34 mouse cellular contexts compared by ENCODE assay signal in genomic region chrX:93300183-93300815, GRCm38 (mm10). TPM values are rescaled to one million over a fixed set of nuclear protein-coding genes. Genes with fewer than 3 reads are reported as not detected.
DNase-seq lines count a peak whose midpoint lies in the region; ATAC-seq lines count a peak whose summit lies in the region.
"Had no signal": no experiment of that assay in that cellular context is flagged by ENCODE, and none has a peak within 500 bp of the region (broad histone marks: within the 10 kb centered on the region; RNA-seq: fewer than 3 reads in every experiment).

No protein-coding gene starts in this region.

- H3K4me3 ChIP-seq in midbrain, embryonic 10.5 days = no peak overlapping the region
- no peak overlapping the region for H3K4me3 ChIP-seq in midbrain, embryonic 16.5 days (ENCODE audit: low read depth, low read length)
- H3K4me3 ChIP-seq in embryonic facial prominence, embryonic 10.5 days = no peak overlapping the region
- no peak overlapping the region for H3K4me3 ChIP-seq in forebrain, embryonic 11.5 days (ENCODE audit: low read depth, low read length)
- H3K4me3 ChIP-seq in forebrain, embryonic 16.5 days (replicated peaks; ENCODE audit: low read length) = no peak overlapping the region
- H3K4me3 ChIP-seq in heart, embryonic 11.5 days (ENCODE audit: low read depth, low read length) = no peak overlapping the region
- H3K4me3 ChIP-seq: embryonic facial prominence, embryonic 15.5 days; gastrocnemius, adult 2 months; intestine, embryonic 15.5 days; left cerebral cortex, adult 2 months; liver, embryonic 15.5 days; stomach, embryonic 15.5 days had no signal

- peak; percentile 13 for DNase-seq in midbrain, embryonic 10.5 days (ENCODE audit: low spot score)
- peak; percentile 16 for DNase-seq in embryonic facial prominence, embryonic 10.5 days (ENCODE audit: low spot score)
- peak; percentile 62 for DNase-seq in forebrain, embryonic 11.5 days (ENCODE audit: low spot score)
- DNase-seq: adrenal gland, adult 8-10 months; B cell, adult 2 months; cerebellum, adult 8-10 months; cerebellum, postnatal 25 days; gastrocnemius, adult 2 months; gastrocnemius, postnatal 36 days; heart, adult 18-20 months; heart, postnatal 4 days; kidney, adult 2 months; kidney, postnatal 36 days; lung, embryonic 14.5 days; lung, postnatal 14 days; thymus, postnatal 14 days had no signal

- no peaks in the 10 kb centered on the region for H3K36me3 ChIP-seq in midbrain, embryonic 10.5 days
- no peaks in the 10 kb centered on the region for H3K36me3 ChIP-seq in midbrain, embryonic 16.5 days (ENCODE audit: control insufficient read depth, insufficient read depth, low read length)
- H3K36me3 ChIP-seq in embryonic facial prominence, embryonic 10.5 days (replicated peaks) = no peaks in the 10 kb centered on the region
- H3K36me3 ChIP-seq in forebrain, embryonic 11.5 days (ENCODE audit: control insufficient read depth, insufficient read depth, low read length) = no peaks in the 10 kb centered on the region
- no peaks in the 10 kb centered on the region for H3K36me3 ChIP-seq in forebrain, embryonic 16.5 days (ENCODE audit: control insufficient read depth, insufficient read depth)
- H3K36me3 ChIP-seq in heart, embryonic 11.5 days (ENCODE audit: control insufficient read depth, insufficient read depth, low read length) = no peaks in the 10 kb centered on the region
- H3K36me3 ChIP-seq: embryonic facial prominence, embryonic 15.5 days; heart, embryonic 12.5 days; intestine, embryonic 15.5 days; limb, embryonic 12.5 days; liver, embryonic 15.5 days; stomach, embryonic 15.5 days had no signal

- H3K27me3 ChIP-seq in midbrain, embryonic 10.5 days (ENCODE audit: low read depth, poor library complexity, severe bottlenecking) = peaks cover 100% of the 10 kb centered on the region
- peaks cover 26% of the 10 kb centered on the region for H3K27me3 ChIP-seq in midbrain, embryonic 16.5 days (ENCODE audit: control insufficient read depth, insufficient read depth, low read depth, low read length)
- H3K27me3 ChIP-seq in embryonic facial prominence, embryonic 10.5 days (replicated peaks; ENCODE audit: low read depth, poor library complexity, severe bottlenecking) = peaks cover 99% of the 10 kb centered on the region
- peaks cover 2% of the 10 kb centered on the region for H3K27me3 ChIP-seq in forebrain, embryonic 11.5 days (ENCODE audit: control insufficient read depth, insufficient read depth, low read length)
- H3K27me3 ChIP-seq in forebrain, embryonic 16.5 days (replicated peaks; ENCODE audit: control insufficient read depth, insufficient read depth, low read length) = peaks cover 4% of the 10 kb centered on the region; the same call in 1 of the 2 replicates
- H3K27me3 ChIP-seq in heart, embryonic 11.5 days (ENCODE audit: control insufficient read depth, insufficient read depth, low read length) = peaks cover 68% of the 10 kb centered on the region

- ATAC-seq in midbrain, embryonic 16.5 days = no peak
- ATAC-seq in forebrain, embryonic 11.5 days (replicated peaks; ENCODE audit: low FRiP score) = peak; percentile 34
- peak; percentile 35 for ATAC-seq in forebrain, embryonic 16.5 days
- no peak for ATAC-seq in heart, embryonic 11.5 days (replicated peaks; ENCODE audit: insufficient number of reproducible peaks, low FRiP score, low TSS enrichment)
- no peak for ATAC-seq in erythroblast, adult 5-6 weeks (replicated peaks; ENCODE audit: low FRiP score, poor library complexity, severe bottlenecking)
- ATAC-seq: activated CD4-positive, CD25-positive, alpha-beta regulatory T cell, adult 4 months; intestine, embryonic 15.5 days had no signal

- no peaks in the 10 kb centered on the region for H3K9me3 ChIP-seq in midbrain, embryonic 10.5 days (replicated peaks)
- H3K9me3 ChIP-seq in midbrain, embryonic 16.5 days (replicated peaks; ENCODE audit: control insufficient read depth, low read length, poor library complexity, severe bottlenecking) = no peaks in the 10 kb centered on the region
- no peaks in the 10 kb centered on the region for H3K9me3 ChIP-seq in embryonic facial prominence, embryonic 10.5 days
- no peaks in the 10 kb centered on the region for H3K9me3 ChIP-seq in forebrain, embryonic 11.5 days (ENCODE audit: control insufficient read depth, low read length)
- H3K9me3 ChIP-seq in forebrain, embryonic 16.5 days (ENCODE audit: control insufficient read depth, low read length) = no peaks in the 10 kb centered on the region
- no peaks in the 10 kb centered on the region for H3K9me3 ChIP-seq in heart, embryonic 11.5 days (replicated peaks; ENCODE audit: control insufficient read depth, low read length)
- H3K9me3 ChIP-seq: embryonic facial prominence, embryonic 15.5 days; heart, embryonic 12.5 days; intestine, embryonic 15.5 days; limb, embryonic 12.5 days; liver, embryonic 15.5 days; stomach, embryonic 15.5 days had no signal

- WGBS in midbrain, embryonic 10.5 days = 22% methylated on average over 10 of the region's 10 CpGs
- WGBS in midbrain, embryonic 16.5 days = 22% methylated on average over 10 of the region's 10 CpGs
- 18% methylated on average over 10 of the region's 10 CpGs for WGBS in embryonic facial prominence, embryonic 10.5 days
- 18% methylated on average over 10 of the region's 10 CpGs for WGBS in forebrain, embryonic 11.5 days
- 19% methylated on average over 10 of the region's 10 CpGs for WGBS in forebrain, embryonic 16.5 days
- 19% methylated on average over 10 of the region's 10 CpGs for WGBS in heart, embryonic 11.5 days (ENCODE audit: insufficient replicate concordance)

- no peak overlapping the region for H3K27ac ChIP-seq in midbrain, embryonic 10.5 days (replicated peaks)
- H3K27ac ChIP-seq in midbrain, embryonic 16.5 days (ENCODE audit: low read length) = no peak overlapping the region
- no peak overlapping the region for H3K27ac ChIP-seq in embryonic facial prominence, embryonic 10.5 days (replicated peaks)
- peak overlapping the region; percentile 50 for H3K27ac ChIP-seq in forebrain, embryonic 11.5 days (ENCODE audit: low read depth, low read length)
- H3K27ac ChIP-seq in forebrain, embryonic 16.5 days (ENCODE audit: low read length) = peak overlapping the region; percentile 53
- H3K27ac ChIP-seq in heart, embryonic 11.5 days (ENCODE audit: low read depth, low read length) = no peak overlapping the region
- H3K27ac ChIP-seq: embryonic facial prominence, embryonic 15.5 days; gastrocnemius, adult 2 months; hindbrain, postnatal 0 days; intestine, embryonic 15.5 days; left cerebral cortex, adult 2 months; limb, embryonic 12.5 days; liver, embryonic 15.5 days; stomach, embryonic 15.5 days had no signal

- H3K9ac ChIP-seq in midbrain, embryonic 16.5 days (ENCODE audit: low read depth, low read length) = no peak overlapping the region
- H3K9ac ChIP-seq in forebrain, embryonic 11.5 days (ENCODE audit: low read length) = no peak overlapping the region
- no peak overlapping the region for H3K9ac ChIP-seq in forebrain, embryonic 16.5 days (replicated peaks; ENCODE audit: low read depth, low read length)
- H3K9ac ChIP-seq in heart, embryonic 11.5 days (ENCODE audit: low read depth, low read length) = no peak overlapping the region
- H3K9ac ChIP-seq: embryonic facial prominence, embryonic 15.5 days; heart, embryonic 12.5 days; intestine, embryonic 15.5 days; limb, embryonic 12.5 days; liver, embryonic 15.5 days; lung, embryonic 14.5 days; stomach, embryonic 15.5 days had no signal

- H3K4me1 ChIP-seq in midbrain, embryonic 10.5 days = peaks cover 15% of the 10 kb centered on the region
- H3K4me1 ChIP-seq in midbrain, embryonic 16.5 days (ENCODE audit: control insufficient read depth, insufficient read depth, low read length) = no peaks in the 10 kb centered on the region; the same call in 1 of the 2 replicates
- peaks cover 14% of the 10 kb centered on the region for H3K4me1 ChIP-seq in embryonic facial prominence, embryonic 10.5 days
- H3K4me1 ChIP-seq in forebrain, embryonic 11.5 days (replicated peaks; ENCODE audit: control insufficient read depth, insufficient read depth, low read length) = peaks cover 4% of the 10 kb centered on the region; the same call in 1 of the 2 replicates
- peaks cover 26% of the 10 kb centered on the region for H3K4me1 ChIP-seq in forebrain, embryonic 16.5 days (replicated peaks; ENCODE audit: control insufficient read depth, insufficient read depth, low read length)
- no peaks in the 10 kb centered on the region for H3K4me1 ChIP-seq in heart, embryonic 11.5 days (ENCODE audit: control insufficient read depth, insufficient read depth, low read length)
- H3K4me1 ChIP-seq: intestine, embryonic 15.5 days; limb, embryonic 12.5 days; liver, embryonic 15.5 days had no signal

- H3K4me2 ChIP-seq in midbrain, embryonic 16.5 days (ENCODE audit: low read length) = no peak overlapping the region
- 0 out of 2 replicates have a peak overlapping the region, but pooled peaks have one; percentile 8 for H3K4me2 ChIP-seq in forebrain, embryonic 11.5 days (ENCODE audit: low read depth, low read length, severe bottlenecking)
- H3K4me2 ChIP-seq in forebrain, embryonic 16.5 days (ENCODE audit: low read length) = peak overlapping the region; percentile 19; the same call in 1 of the 2 replicates
- H3K4me2 ChIP-seq in heart, embryonic 11.5 days = no peak overlapping the region
- H3K4me2 ChIP-seq: intestine, embryonic 15.5 days; limb, embryonic 12.5 days; liver, embryonic 15.5 days; stomach, embryonic 15.5 days had no signal

RNA-seq across cellular contexts. Expression of gene Arx, which starts 14.1 kb away (rescaled TPM):
- 7.6 and 9.8 TPM in 2 replicates for polyA plus RNA-seq in midbrain, embryonic 10.5 days (2016; fragmentation: Nextera tagmentation; extraction: Ambion mirVana)
- 3.7 and 8.5 TPM in 2 replicates for polyA plus RNA-seq in midbrain, embryonic 16.5 days (2015; fragmentation: Nextera tagmentation; extraction: Ambion mirVana)
- polyA plus RNA-seq in embryonic facial prominence, embryonic 10.5 days (2016; fragmentation: Nextera tagmentation; extraction: Ambion mirVana) = 2.0 and 2.1 TPM in 2 replicates
- polyA plus RNA-seq in forebrain, embryonic 11.5 days (2014; fragmentation: Nextera tagmentation; extraction: Ambion mirVana) = 48.4 and 51.3 TPM in 2 replicates
- 41.3 and 42.8 TPM in 2 replicates for polyA plus RNA-seq in forebrain, embryonic 16.5 days (2015; fragmentation: Nextera tagmentation; extraction: Ambion mirVana)
- 0.09 TPM in 1 of 2 replicates, not detected in the other for polyA plus RNA-seq in heart, embryonic 11.5 days (2014; fragmentation: Nextera tagmentation; extraction: Ambion mirVana)
- not detected in 2 replicates for total RNA-seq in erythroblast, adult 5-6 weeks (2015; ENCODE audit: low replicate concordance)
- not detected in 2 replicates for total RNA-seq in erythroblast, adult 5-6 weeks (2017; ENCODE audit: low replicate concordance)
- total RNA-seq: CH12.LX; heart, adult 18-20 months; heart, postnatal 4 days; liver, adult 2 months; neutrophil, adult 5-6 weeks had no signal
- polyA plus RNA-seq: activated CD4-positive, CD25-positive, alpha-beta regulatory T cell, adult 4 months; heart, postnatal 0 days; kidney, adult 2 months; liver, adult 2 months; lung, embryonic 14.5 days; urinary bladder, adult 2 months had no signal

Comparison
In these comparisons a context has a peak if more than half of its experiments do, and no peak if none do; other contexts are left out.
1. H3K27ac ChIP-seq: peak in forebrain, embryonic 11.5 days (single experiment) and forebrain, embryonic 16.5 days (single experiment); none in midbrain, embryonic 10.5 days (single experiment), midbrain, embryonic 16.5 days (single experiment), embryonic facial prominence, embryonic 10.5 days (single experiment) and heart, embryonic 11.5 days (single experiment).
2. ATAC-seq: peak in forebrain, embryonic 11.5 days (single experiment) and forebrain, embryonic 16.5 days (single experiment); none in midbrain, embryonic 16.5 days (single experiment), heart, embryonic 11.5 days (single experiment) and erythroblast, adult 5-6 weeks (single experiment).
3. H3K4me2 ChIP-seq: peak in forebrain, embryonic 11.5 days (single experiment) and forebrain, embryonic 16.5 days (single experiment); none in midbrain, embryonic 16.5 days (single experiment) and heart, embryonic 11.5 days (single experiment).
4. Peak in every context shown above with its lines, with median percentiles within 50 percentile points of each other: DNase-seq.